Mouse (Mus musculus): ENCODE data around the gene Tspan14. TPM values are rescaled to one million over a fixed set of nuclear protein-coding genes. Genes with fewer than 3 reads are reported as not detected.

Tspan14 gene
- polyA plus RNA-seq, 1 experiment from 2014 or later, result 88.2 TPM

GRCm38 (mm10) chr14:40938380-40938987 is 28.1 kb downstream of the Tspan14 start:
- Histone ChIP-seq H3K9me3 (ENCODE audit: control insufficient read depth, low read depth, low read length) (no peaks in the 10 kb centered on the region), H3K4me3 (ENCODE audit: low read depth, low read length) (no peak overlapping the region), H3K27ac (ENCODE audit: low read length) (no peak overlapping the region), H3K4me2 (replicated peaks; ENCODE audit: low read depth, low read length) (no peak overlapping the region), H3K9ac (replicated peaks; ENCODE audit: low read depth, low read length) (no peak overlapping the region), H3K36me3 (ENCODE audit: control insufficient read depth, insufficient read depth, low read length) (no peaks in the 10 kb centered on the region; the same call in 1 of the 2 replicates), H3K27me3 (ENCODE audit: control insufficient read depth, insufficient read depth, low read length) (no peaks in the 10 kb centered on the region), H3K4me1 (ENCODE audit: control insufficient read depth, insufficient read depth, low read length) (0 out of 2 replicates have a peak, but pooled peaks cover 2% of the 10 kb centered on the region)
- no peak for ATAC-seq (ENCODE audit: insufficient number of reproducible peaks, insufficient read depth, low FRiP score, low read depth)
- 86% methylated on average over 11 of the region's 11 CpGs for WGBS

- H3K4me2 ChIP-seq (replicated peaks; ENCODE audit: low read depth, low read length), result no peak overlapping the region
Observed at GRCm38 (mm10) chr14:40937052-40937451, 29.6 kb downstream of the Tspan14 start.

GRCm38 (mm10) chr14:40935481-40935880 is 31.1 kb downstream of the Tspan14 start:
- H3K9me3 ChIP-seq (ENCODE audit: control insufficient read depth, low read depth, low read length), result no peaks in the 10 kb centered on the region
- ATAC-seq (ENCODE audit: insufficient number of reproducible peaks, insufficient read depth, low FRiP score, low read depth), result no peak
- H3K4me1 ChIP-seq (ENCODE audit: control insufficient read depth, insufficient read depth, low read length), result peaks cover 12% of the 10 kb centered on the region
- H3K4me2 ChIP-seq (replicated peaks; ENCODE audit: low read depth, low read length), result no peak overlapping the region
- no peak overlapping the region for H3K9ac ChIP-seq (replicated peaks; ENCODE audit: low read depth, low read length)
- no peaks in the 10 kb centered on the region for H3K27me3 ChIP-seq (ENCODE audit: control insufficient read depth, insufficient read depth, low read length)
- H3K27ac ChIP-seq (ENCODE audit: low read length), result no peak overlapping the region
- WGBS, result 89% methylated on average over 1 of the region's 1 CpGs
- no peaks in the 10 kb centered on the region; the same call in 1 of the 2 replicates for H3K36me3 ChIP-seq (ENCODE audit: control insufficient read depth, insufficient read depth, low read length)
- no peak overlapping the region for H3K4me3 ChIP-seq (ENCODE audit: low read depth, low read length)

More at GRCm38 (mm10) chr14:40937052-40937451, 29.6 kb downstream of the Tspan14 start:
- Histone ChIP-seq H3K9ac (replicated peaks; ENCODE audit: low read depth, low read length) (no peak overlapping the region), H3K4me1 (ENCODE audit: control insufficient read depth, insufficient read depth, low read length) (0 out of 2 replicates have a peak, but pooled peaks cover 2% of the 10 kb centered on the region), H3K27me3 (ENCODE audit: control insufficient read depth, insufficient read depth, low read length) (no peaks in the 10 kb centered on the region), H3K9me3 (ENCODE audit: control insufficient read depth, low read depth, low read length) (no peaks in the 10 kb centered on the region), H3K27ac (ENCODE audit: low read length) (no peak overlapping the region), H3K36me3 (ENCODE audit: control insufficient read depth, insufficient read depth, low read length) (no peaks in the 10 kb centered on the region; the same call in 1 of the 2 replicates), H3K4me3 (ENCODE audit: low read depth, low read length) (no peak overlapping the region)
- ATAC-seq (ENCODE audit: insufficient number of reproducible peaks, insufficient read depth, low FRiP score, low read depth), result no peak
- 78% methylated on average over 4 of the region's 4 CpGs for WGBS

GRCm38 (mm10) chr14:40935054-40935453 is 31.6 kb downstream of the Tspan14 start:
- Histone ChIP-seq H3K4me3 (ENCODE audit: low read depth, low read length) (no peak overlapping the region), H3K27ac (ENCODE audit: low read length) (no peak overlapping the region), H3K4me1 (ENCODE audit: control insufficient read depth, insufficient read depth, low read length) (peaks cover 12% of the 10 kb centered on the region), H3K4me2 (replicated peaks; ENCODE audit: low read depth, low read length) (no peak overlapping the region), H3K36me3 (ENCODE audit: control insufficient read depth, insufficient read depth, low read length) (no peaks in the 10 kb centered on the region; the same call in 1 of the 2 replicates), H3K27me3 (ENCODE audit: control insufficient read depth, insufficient read depth, low read length) (no peaks in the 10 kb centered on the region), H3K9me3 (ENCODE audit: control insufficient read depth, low read depth, low read length) (no peaks in the 10 kb centered on the region), H3K9ac (replicated peaks; ENCODE audit: low read depth, low read length) (no peak overlapping the region)
- ATAC-seq (ENCODE audit: insufficient number of reproducible peaks, insufficient read depth, low FRiP score, low read depth), result no peak
- 78% methylated on average over 2 of the region's 2 CpGs for WGBS

GRCm38 (mm10) chr14:40933328-40933727 is 33.3 kb downstream of the Tspan14 start:
- Histone ChIP-seq H3K9ac (replicated peaks; ENCODE audit: low read depth, low read length) (no peak overlapping the region), H3K9me3 (ENCODE audit: control insufficient read depth, low read depth, low read length) (no peaks in the 10 kb centered on the region), H3K4me2 (replicated peaks; ENCODE audit: low read depth, low read length) (no peak overlapping the region), H3K4me1 (ENCODE audit: control insufficient read depth, insufficient read depth, low read length) (peaks cover 15% of the 10 kb centered on the region), H3K36me3 (ENCODE audit: control insufficient read depth, insufficient read depth, low read length) (no peaks in the 10 kb centered on the region; the same call in 1 of the 2 replicates), H3K4me3 (ENCODE audit: low read depth, low read length) (no peak overlapping the region), H3K27me3 (ENCODE audit: control insufficient read depth, insufficient read depth, low read length) (no peaks in the 10 kb centered on the region), H3K27ac (ENCODE audit: low read length) (no peak overlapping the region)
- no peak for ATAC-seq (ENCODE audit: insufficient number of reproducible peaks, insufficient read depth, low FRiP score, low read depth)
- WGBS, result 86% methylated on average over 7 of the region's 7 CpGs

- WGBS, result 87% methylated on average over 9 of the region's 9 CpGs
- Histone ChIP-seq H3K36me3 (ENCODE audit: control insufficient read depth, insufficient read depth, low read length) (no peaks in the 10 kb centered on the region; the same call in 1 of the 2 replicates), H3K27me3 (ENCODE audit: control insufficient read depth, insufficient read depth, low read length) (no peaks in the 10 kb centered on the region), H3K4me1 (ENCODE audit: control insufficient read depth, insufficient read depth, low read length) (peaks cover 14% of the 10 kb centered on the region), H3K27ac (ENCODE audit: low read length) (no peak overlapping the region), H3K4me3 (ENCODE audit: low read depth, low read length) (no peak overlapping the region), H3K4me2 (replicated peaks; ENCODE audit: low read depth, low read length) (no peak overlapping the region), H3K9me3 (ENCODE audit: control insufficient read depth, low read depth, low read length) (no peaks in the 10 kb centered on the region), H3K9ac (replicated peaks; ENCODE audit: low read depth, low read length) (no peak overlapping the region)
- no peak for ATAC-seq (ENCODE audit: insufficient number of reproducible peaks, insufficient read depth, low FRiP score, low read depth)
Observed at GRCm38 (mm10) chr14:40932225-40932624, 34.4 kb downstream of the Tspan14 start.

GRCm38 (mm10) chr14:40931115-40931829 is 35.3 kb downstream of the Tspan14 start:
- H3K9me3 ChIP-seq (ENCODE audit: control insufficient read depth, low read depth, low read length), result no peaks in the 10 kb centered on the region
- H3K27me3 ChIP-seq (ENCODE audit: control insufficient read depth, insufficient read depth, low read length), result no peaks in the 10 kb centered on the region
- peaks cover 14% of the 10 kb centered on the region for H3K4me1 ChIP-seq (ENCODE audit: control insufficient read depth, insufficient read depth, low read length)
- WGBS, result 58% methylated on average over 3 of the region's 3 CpGs
- ATAC-seq (ENCODE audit: insufficient number of reproducible peaks, insufficient read depth, low FRiP score, low read depth), result no peak
- H3K4me3 ChIP-seq (ENCODE audit: low read depth, low read length), result no peak overlapping the region
- H3K4me2 ChIP-seq (replicated peaks; ENCODE audit: low read depth, low read length), result no peak overlapping the region
- peak overlapping the region; percentile 55; the same call in 1 of the 2 replicates for H3K27ac ChIP-seq (ENCODE audit: low read length)
- no peak overlapping the region for H3K9ac ChIP-seq (replicated peaks; ENCODE audit: low read depth, low read length)
- no peaks in the 10 kb centered on the region; the same call in 1 of the 2 replicates for H3K36me3 ChIP-seq (ENCODE audit: control insufficient read depth, insufficient read depth, low read length)

- Histone ChIP-seq H3K4me1 (ENCODE audit: control insufficient read depth, insufficient read depth, low read length) (peaks cover 14% of the 10 kb centered on the region), H3K27ac (ENCODE audit: low read length) (no peak overlapping the region), H3K9me3 (ENCODE audit: control insufficient read depth, low read depth, low read length) (no peaks in the 10 kb centered on the region), H3K4me2 (replicated peaks; ENCODE audit: low read depth, low read length) (no peak overlapping the region), H3K36me3 (ENCODE audit: control insufficient read depth, insufficient read depth, low read length) (no peaks in the 10 kb centered on the region; the same call in 1 of the 2 replicates), H3K9ac (replicated peaks; ENCODE audit: low read depth, low read length) (no peak overlapping the region), H3K4me3 (ENCODE audit: low read depth, low read length) (no peak overlapping the region), H3K27me3 (ENCODE audit: control insufficient read depth, insufficient read depth, low read length) (no peaks in the 10 kb centered on the region)
- ATAC-seq (ENCODE audit: insufficient number of reproducible peaks, insufficient read depth, low FRiP score, low read depth), result no peak
- WGBS, result 79% methylated on average over 2 of the region's 2 CpGs
Observed at GRCm38 (mm10) chr14:40929943-40930342, 36.7 kb downstream of the Tspan14 start.
